Comparison of ENCODE assay signal across 8 mouse cellular contexts in genomic region chr4:125115710-125116089, GRCm38 (mm10). TPM values are rescaled to one million over a fixed set of nuclear protein-coding genes. Genes with fewer than 3 reads are reported as not detected.
A peak's percentile ranks its signal among the peaks of the same experiment; 100 is the strongest.
DNase-seq lines count a peak whose midpoint lies in the region; ATAC-seq and TF ChIP-seq lines count a peak whose summit lies in the region.

No protein-coding gene starts in this region.

- H3K9me3 ChIP-seq in hindbrain, embryonic 10.5 days: no peaks in the 10 kb centered on the region
- H3K9me3 ChIP-seq in hindbrain, embryonic 11.5 days (ENCODE audit: control insufficient read depth, low read length): no peaks in the 10 kb centered on the region
- H3K9me3 ChIP-seq in embryonic facial prominence, embryonic 10.5 days: no peaks in the 10 kb centered on the region
- H3K9me3 ChIP-seq in kidney, embryonic 15.5 days (replicated peaks): no peaks in the 10 kb centered on the region
- H3K9me3 ChIP-seq in forebrain, embryonic 16.5 days (ENCODE audit: control insufficient read depth, low read length): no peaks in the 10 kb centered on the region

- H3K4me3 ChIP-seq in hindbrain, embryonic 10.5 days: no peak overlapping the region
- H3K4me3 ChIP-seq in hindbrain, embryonic 11.5 days (ENCODE audit: low read depth, low read length): no peak overlapping the region
- no peak overlapping the region for H3K4me3 ChIP-seq in C2C12 (ENCODE audit: insufficient read depth, poor library complexity, severe bottlenecking)
- no peak overlapping the region for H3K4me3 ChIP-seq in embryonic facial prominence, embryonic 10.5 days
- H3K4me3 ChIP-seq in kidney, embryonic 15.5 days (replicated peaks): no peak overlapping the region
- no peak overlapping the region for H3K4me3 ChIP-seq in forebrain, embryonic 16.5 days (replicated peaks; ENCODE audit: low read length)

- H3K4me2 ChIP-seq in hindbrain, embryonic 11.5 days (replicated peaks; ENCODE audit: low read depth, low read length): no peak overlapping the region
- H3K4me2 ChIP-seq in kidney, embryonic 15.5 days: no peak overlapping the region
- no peak overlapping the region for H3K4me2 ChIP-seq in forebrain, embryonic 16.5 days (ENCODE audit: low read length)

- H3K9ac ChIP-seq in hindbrain, embryonic 11.5 days (ENCODE audit: low read depth, low read length): no peak overlapping the region
- H3K9ac ChIP-seq in kidney, embryonic 15.5 days: no peak overlapping the region
- H3K9ac ChIP-seq in forebrain, embryonic 16.5 days (replicated peaks; ENCODE audit: low read depth, low read length): no peak overlapping the region

- no peak overlapping the region for H3ac ChIP-seq in C2C12 (ENCODE audit: control insufficient read depth, insufficient read length, low read depth)

- peaks cover 19% of the 10 kb centered on the region for H3K36me3 ChIP-seq in hindbrain, embryonic 10.5 days
- no peaks in the 10 kb centered on the region for H3K36me3 ChIP-seq in hindbrain, embryonic 11.5 days (ENCODE audit: control insufficient read depth, insufficient read depth, low read length)
- H3K36me3 ChIP-seq in C2C12 (ENCODE audit: control insufficient read depth, insufficient read depth): peaks cover 31% of the 10 kb centered on the region
- H3K36me3 ChIP-seq in embryonic facial prominence, embryonic 10.5 days (replicated peaks): peaks cover 15% of the 10 kb centered on the region
- peaks cover 14% of the 10 kb centered on the region for H3K36me3 ChIP-seq in kidney, embryonic 15.5 days
- no peaks in the 10 kb centered on the region for H3K36me3 ChIP-seq in forebrain, embryonic 16.5 days (ENCODE audit: control insufficient read depth, insufficient read depth)

- H3K79me2 ChIP-seq in C2C12 (ENCODE audit: control insufficient read depth, insufficient read depth): peaks cover 9% of the 10 kb centered on the region

- no peak for TF ChIP-seq CTCF in C2C12 (IDR thresholded peaks at IDR 0.05; ENCODE audit: control insufficient read depth, insufficient read depth, insufficient read length)

- no peak for ATAC-seq in hindbrain, embryonic 11.5 days (ENCODE audit: low FRiP score)
- ATAC-seq in kidney, embryonic 15.5 days (replicated peaks; ENCODE audit: low FRiP score): no peak
- no peak; the same call in 1 of the 2 replicates for ATAC-seq in forebrain, embryonic 16.5 days
- ATAC-seq in granulocyte monocyte progenitor cell, adult 5-6 weeks (replicated peaks; ENCODE audit: poor library complexity, severe bottlenecking): no peak

- 44% methylated on average over 6 of the region's 6 CpGs for WGBS in hindbrain, embryonic 10.5 days
- WGBS in hindbrain, embryonic 11.5 days: 40% methylated on average over 6 of the region's 6 CpGs
- WGBS in embryonic facial prominence, embryonic 10.5 days: 33% methylated on average over 6 of the region's 6 CpGs
- WGBS in kidney, embryonic 15.5 days: 26% methylated on average over 6 of the region's 6 CpGs
- 35% methylated on average over 6 of the region's 6 CpGs for WGBS in forebrain, embryonic 16.5 days

- no peak for DNase-seq in hindbrain, embryonic 10.5 days (ENCODE audit: low spot score)
- no peak for DNase-seq in hindbrain, embryonic 11.5 days (ENCODE audit: low spot score)
- no peak for DNase-seq in embryonic facial prominence, embryonic 10.5 days (ENCODE audit: low spot score)
- peak; percentile 60 to 72 for DNase-seq in lung, postnatal 4 days

- H3K4me1 ChIP-seq in hindbrain, embryonic 10.5 days (replicated peaks): peaks cover 23% of the 10 kb centered on the region
- no peaks in the 10 kb centered on the region for H3K4me1 ChIP-seq in hindbrain, embryonic 11.5 days (replicated peaks; ENCODE audit: control insufficient read depth, insufficient read depth, low read length)
- H3K4me1 ChIP-seq in embryonic facial prominence, embryonic 10.5 days: peaks cover 33% of the 10 kb centered on the region
- peaks cover 22% of the 10 kb centered on the region for H3K4me1 ChIP-seq in kidney, embryonic 15.5 days
- H3K4me1 ChIP-seq in forebrain, embryonic 16.5 days (replicated peaks; ENCODE audit: control insufficient read depth, insufficient read depth, low read length): peaks cover 14% of the 10 kb centered on the region

- H3K27ac ChIP-seq in hindbrain, embryonic 10.5 days: peak overlapping the region; percentile 46; the same call in 1 of the 2 replicates
- no peak overlapping the region for H3K27ac ChIP-seq in hindbrain, embryonic 11.5 days (ENCODE audit: low read depth, low read length)
- H3K27ac ChIP-seq in embryonic facial prominence, embryonic 10.5 days (replicated peaks): peak overlapping the region; percentile 35; the same call in 1 of the 2 replicates
- H3K27ac ChIP-seq in kidney, embryonic 15.5 days: peak overlapping the region; percentile 79
- H3K27ac ChIP-seq in forebrain, embryonic 16.5 days (ENCODE audit: low read length): no peak overlapping the region

- peaks cover 6% of the 10 kb centered on the region for H3K79me3 ChIP-seq in C2C12 (ENCODE audit: low read depth)

- H3K27me3 ChIP-seq in hindbrain, embryonic 10.5 days (ENCODE audit: insufficient read depth, poor library complexity, severe bottlenecking): peaks cover 5% of the 10 kb centered on the region; the same call in 1 of the 2 replicates
- no peaks in the 10 kb centered on the region for H3K27me3 ChIP-seq in hindbrain, embryonic 11.5 days (ENCODE audit: control insufficient read depth, insufficient read depth, low read length)
- H3K27me3 ChIP-seq in C2C12 (ENCODE audit: control insufficient read depth, insufficient read depth, insufficient read length): no peaks in the 10 kb centered on the region
- peaks cover 17% of the 10 kb centered on the region; the same call in 1 of the 2 replicates for H3K27me3 ChIP-seq in embryonic facial prominence, embryonic 10.5 days (replicated peaks; ENCODE audit: low read depth, poor library complexity, severe bottlenecking)
- no peaks in the 10 kb centered on the region for H3K27me3 ChIP-seq in kidney, embryonic 15.5 days
- no peaks in the 10 kb centered on the region for H3K27me3 ChIP-seq in forebrain, embryonic 16.5 days (replicated peaks; ENCODE audit: control insufficient read depth, insufficient read depth, low read length)

TF ChIP-seq in C2C12, 6 proteins besides CTCF, POLR2A, EP300 and RAD21:
- no peak for TF ChIP-seq MYOG (IDR thresholded peaks at IDR 0.05; ENCODE audit: control insufficient read depth, extremely low read depth, insufficient read length)
- peak; percentile 41 for TF ChIP-seq MAX (IDR thresholded peaks at IDR 0.05)
- TF ChIP-seq MYOD1 (IDR thresholded peaks at IDR 0.05; ENCODE audit: control insufficient read depth, insufficient read length, low read depth): no peak
- no peak for TF ChIP-seq CEBPB (IDR thresholded peaks at IDR 0.05; ENCODE audit: low read depth)
- no peak for TF ChIP-seq FOSL1 (IDR thresholded peaks at IDR 0.05; ENCODE audit: insufficient read depth, low read length, poor library complexity, severe bottlenecking)
- no peak for TF ChIP-seq USF1 (IDR thresholded peaks at IDR 0.05; ENCODE audit: low read depth)

RNA-seq across cellular contexts. Expression of gene Zc3h12a, which starts 11.9 kb away (rescaled TPM):
- polyA plus RNA-seq in hindbrain, embryonic 10.5 days (2016; fragmentation: Nextera tagmentation; extraction: Ambion mirVana): 0.20 and 0.65 TPM in 2 replicates
- polyA plus RNA-seq in hindbrain, embryonic 11.5 days (2014; fragmentation: Nextera tagmentation; extraction: Ambion mirVana): 0.29 and 0.78 TPM in 2 replicates
- 6.7 TPM for polyA plus RNA-seq in C2C12 (2012; fragmentation: generic; extraction: Trizol)
- 0.49 and 0.64 TPM in 2 replicates for polyA plus RNA-seq in embryonic facial prominence, embryonic 10.5 days (2016; fragmentation: Nextera tagmentation; extraction: Ambion mirVana)
- 0.33 and 0.44 TPM in 2 replicates for polyA plus RNA-seq in kidney, embryonic 15.5 days (2015; fragmentation: Nextera tagmentation; extraction: Ambion mirVana)
- 0.13 TPM in 1 of 2 replicates, not detected in the other for polyA plus RNA-seq in forebrain, embryonic 16.5 days (2015; fragmentation: Nextera tagmentation; extraction: Ambion mirVana)
- 11.4 and 12.1 TPM in 2 replicates for total RNA-seq in granulocyte monocyte progenitor cell, adult 5-6 weeks (2014; fragmentation: Nextera tagmentation)
- total RNA-seq in granulocyte monocyte progenitor cell, adult 5-6 weeks (2017): 2.6 and 2.8 TPM in 2 replicates

RNA-seq across cellular contexts. Expression of gene Meaf6, which starts 30.8 kb away (rescaled TPM):
- 85.1 and 92.8 TPM in 2 replicates for polyA plus RNA-seq in hindbrain, embryonic 10.5 days (2016; fragmentation: Nextera tagmentation; extraction: Ambion mirVana)
- 122 and 131 TPM in 2 replicates for polyA plus RNA-seq in hindbrain, embryonic 11.5 days (2014; fragmentation: Nextera tagmentation; extraction: Ambion mirVana)
- polyA plus RNA-seq in C2C12 (2012; fragmentation: generic; extraction: Trizol): 31.3 TPM
- polyA plus RNA-seq in embryonic facial prominence, embryonic 10.5 days (2016; fragmentation: Nextera tagmentation; extraction: Ambion mirVana): 80.7 and 84.3 TPM in 2 replicates
- 64.1 and 67.8 TPM in 2 replicates for polyA plus RNA-seq in kidney, embryonic 15.5 days (2015; fragmentation: Nextera tagmentation; extraction: Ambion mirVana)
- 148 and 154 TPM in 2 replicates for polyA plus RNA-seq in forebrain, embryonic 16.5 days (2015; fragmentation: Nextera tagmentation; extraction: Ambion mirVana)
- 53.2 and 99.6 TPM in 2 replicates for total RNA-seq in granulocyte monocyte progenitor cell, adult 5-6 weeks (2014; fragmentation: Nextera tagmentation)
- total RNA-seq in granulocyte monocyte progenitor cell, adult 5-6 weeks (2017): 42.4 and 52.9 TPM in 2 replicates

RNA-seq across cellular contexts. Expression of gene Snip1, which starts 49.2 kb away (rescaled TPM):
- 29.2 and 30.7 TPM in 2 replicates for polyA plus RNA-seq in hindbrain, embryonic 10.5 days (2016; fragmentation: Nextera tagmentation; extraction: Ambion mirVana)
- polyA plus RNA-seq in hindbrain, embryonic 11.5 days (2014; fragmentation: Nextera tagmentation; extraction: Ambion mirVana): 37.7 and 37.9 TPM in 2 replicates
- polyA plus RNA-seq in C2C12 (2012; fragmentation: generic; extraction: Trizol): 19.1 TPM
- polyA plus RNA-seq in embryonic facial prominence, embryonic 10.5 days (2016; fragmentation: Nextera tagmentation; extraction: Ambion mirVana): 34.9 and 35.1 TPM in 2 replicates
- 29.0 and 31.0 TPM in 2 replicates for polyA plus RNA-seq in kidney, embryonic 15.5 days (2015; fragmentation: Nextera tagmentation; extraction: Ambion mirVana)
- 27.3 and 29.7 TPM in 2 replicates for polyA plus RNA-seq in forebrain, embryonic 16.5 days (2015; fragmentation: Nextera tagmentation; extraction: Ambion mirVana)
- 23.9 and 28.5 TPM in 2 replicates for total RNA-seq in granulocyte monocyte progenitor cell, adult 5-6 weeks (2014; fragmentation: Nextera tagmentation)
- total RNA-seq in granulocyte monocyte progenitor cell, adult 5-6 weeks (2017): 28.5 and 30.5 TPM in 2 replicates

RNA-seq across cellular contexts. Expression of gene Dnali1, which starts 50.2 kb away (rescaled TPM):
- polyA plus RNA-seq in hindbrain, embryonic 10.5 days (2016; fragmentation: Nextera tagmentation; extraction: Ambion mirVana): 0.36 and 0.92 TPM in 2 replicates
- 0.64 and 0.91 TPM in 2 replicates for polyA plus RNA-seq in hindbrain, embryonic 11.5 days (2014; fragmentation: Nextera tagmentation; extraction: Ambion mirVana)
- 0.04 TPM for polyA plus RNA-seq in C2C12 (2012; fragmentation: generic; extraction: Trizol)
- 0.20 and 0.22 TPM in 2 replicates for polyA plus RNA-seq in embryonic facial prominence, embryonic 10.5 days (2016; fragmentation: Nextera tagmentation; extraction: Ambion mirVana)
- not detected in 2 replicates for polyA plus RNA-seq in kidney, embryonic 15.5 days (2015; fragmentation: Nextera tagmentation; extraction: Ambion mirVana)
- 0.41 and 0.51 TPM in 2 replicates for polyA plus RNA-seq in forebrain, embryonic 16.5 days (2015; fragmentation: Nextera tagmentation; extraction: Ambion mirVana)
- not detected in 2 replicates for total RNA-seq in granulocyte monocyte progenitor cell, adult 5-6 weeks (2014; fragmentation: Nextera tagmentation)
- not detected in 2 replicates for total RNA-seq in granulocyte monocyte progenitor cell, adult 5-6 weeks (2017)

Comparison
In these comparisons a context has a peak if more than half of its experiments do, and no peak if none do; other contexts are left out.
1. H3K27ac ChIP-seq: peak in hindbrain, embryonic 10.5 days (single experiment), embryonic facial prominence, embryonic 10.5 days (single experiment) and kidney, embryonic 15.5 days (single experiment); none in hindbrain, embryonic 11.5 days (single experiment) and forebrain, embryonic 16.5 days (single experiment).
2. DNase-seq: peak in lung, postnatal 4 days (2 of 2); none in hindbrain, embryonic 10.5 days (single experiment), hindbrain, embryonic 11.5 days (single experiment) and embryonic facial prominence, embryonic 10.5 days (single experiment).